Mouse (Mus musculus) adrenal gland, adult 8-10 months (tissue): Measurements from ENCODE around the gene 6430548M08Rik. TPM values are rescaled to one million over a fixed set of nuclear protein-coding genes. Genes with fewer than 3 reads are reported as not detected.

Experiments
- DNase-seq: peaks from one replicate; pipeline ENCODE4 v3.0.0; 2022
- total RNA-seq, 4 experiments: library from RNA; stranded (reverse); gene quantifications; 2 replicates each; pipeline ENCODE4 v1.2.4; 2022

Gene 6430548M08Rik
- total RNA-seq, 4 experiments from 2014 or later: 110 to 182 (median 142) TPM

DNA sequence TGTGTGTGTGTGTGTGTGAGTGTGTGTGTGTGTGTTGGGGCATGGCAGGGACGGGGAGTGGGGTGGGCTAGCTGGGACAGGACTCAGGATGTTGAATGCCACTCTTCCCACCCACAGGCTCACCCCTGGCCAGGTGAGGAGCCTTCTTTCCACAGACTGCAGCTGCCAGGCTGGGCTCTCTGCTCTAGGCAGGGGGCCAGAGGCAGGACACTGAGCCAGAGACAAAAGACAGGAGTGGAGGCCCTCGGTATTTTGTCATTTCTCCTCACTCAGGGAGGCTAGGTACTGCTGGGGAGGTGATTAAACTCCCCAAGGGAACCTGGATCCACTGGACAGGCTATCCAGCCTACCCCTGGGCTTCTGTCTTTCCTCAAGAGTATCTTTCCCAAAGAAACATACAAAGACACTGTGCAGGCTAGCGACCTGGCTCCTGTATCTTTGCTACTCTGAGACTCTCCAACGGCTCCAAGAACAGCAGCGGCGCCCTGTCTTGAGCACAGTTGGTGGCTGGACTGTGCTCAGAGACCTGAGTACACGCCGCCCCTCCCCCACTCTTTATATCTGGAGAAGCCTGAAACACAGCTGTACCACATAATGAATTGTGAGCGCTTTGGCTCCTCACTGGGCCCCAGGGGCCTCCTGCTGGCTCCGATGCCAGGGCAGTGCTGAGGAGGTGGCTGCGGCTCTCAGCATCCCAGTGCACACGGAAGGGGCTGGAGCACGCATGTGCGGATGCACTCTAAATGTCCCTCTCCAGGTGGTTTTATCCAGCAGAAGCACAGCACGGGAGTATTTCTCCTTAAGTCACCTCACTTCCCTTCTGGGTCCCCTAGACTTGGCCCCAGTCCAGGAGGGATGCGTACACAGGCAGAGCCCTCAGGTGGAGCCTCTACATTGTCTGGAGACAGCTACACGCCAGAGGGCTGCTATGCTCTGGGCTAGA, 71.2 kb downstream of the 6430548M08Rik start:
- DNase-seq: no peak

DNA sequence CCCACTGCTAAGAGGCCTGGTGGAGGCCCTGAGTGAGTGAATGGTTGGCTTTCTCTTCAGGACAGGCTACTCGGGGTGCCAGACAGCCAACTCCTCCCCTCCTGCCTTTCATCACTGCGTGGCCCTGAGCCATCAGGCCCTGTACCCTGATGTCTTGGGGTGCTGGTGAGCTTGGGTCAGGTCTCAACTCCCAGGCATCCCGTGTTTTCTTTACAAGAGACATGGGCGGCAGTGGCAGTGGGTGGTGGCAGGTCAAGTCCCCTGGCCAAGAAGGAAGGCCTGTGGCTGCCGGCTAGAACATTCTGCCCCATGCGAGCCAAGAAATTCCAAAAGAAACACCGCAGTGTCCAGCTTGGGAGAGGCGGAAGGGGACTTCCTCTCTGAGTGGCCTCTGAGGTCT, 72.5 kb downstream of the 6430548M08Rik start:
- no peak for DNase-seq

DNA sequence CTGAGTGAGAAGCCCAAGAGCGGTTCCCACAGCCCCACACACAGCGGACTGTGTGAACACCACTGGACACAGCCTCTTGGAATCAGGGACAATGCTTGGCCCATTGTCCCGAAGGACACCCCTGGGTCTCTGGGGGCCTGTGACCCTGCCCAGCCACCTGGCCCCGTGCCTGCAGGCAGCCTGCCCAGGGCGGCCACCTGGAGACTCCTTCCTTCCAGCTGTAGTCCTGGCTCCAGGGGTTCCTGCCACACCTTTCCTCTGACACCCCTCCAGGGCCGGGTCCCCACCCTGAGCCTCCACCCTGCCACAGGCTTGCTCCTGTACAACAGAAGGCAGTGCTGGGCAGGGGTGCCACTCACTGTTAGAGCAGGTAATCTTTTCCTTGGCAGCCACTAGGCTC, 74.6 kb downstream of the 6430548M08Rik start:
- peak; percentile 61 for DNase-seq

DNA sequence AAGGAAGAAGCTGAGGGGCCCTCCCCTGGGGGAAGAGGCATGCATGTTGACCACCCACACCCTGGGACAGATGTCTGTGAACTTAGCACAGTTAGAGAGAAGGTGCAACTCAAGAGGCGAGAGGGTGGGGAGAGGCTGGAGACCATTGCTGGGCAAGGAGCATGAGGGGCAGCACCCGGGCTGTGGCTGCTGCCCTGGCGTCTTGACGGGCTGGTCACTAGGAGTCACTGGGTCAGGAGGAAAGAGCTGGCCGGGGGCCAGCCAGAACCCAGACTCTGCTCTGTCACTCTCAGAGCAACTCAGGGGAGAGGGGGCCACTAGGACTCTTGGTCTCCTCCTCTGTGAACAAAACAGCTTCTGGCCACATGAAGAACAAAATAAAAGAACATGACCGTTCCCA, 75.5 kb downstream of the 6430548M08Rik start:
- no peak for DNase-seq

DNA sequence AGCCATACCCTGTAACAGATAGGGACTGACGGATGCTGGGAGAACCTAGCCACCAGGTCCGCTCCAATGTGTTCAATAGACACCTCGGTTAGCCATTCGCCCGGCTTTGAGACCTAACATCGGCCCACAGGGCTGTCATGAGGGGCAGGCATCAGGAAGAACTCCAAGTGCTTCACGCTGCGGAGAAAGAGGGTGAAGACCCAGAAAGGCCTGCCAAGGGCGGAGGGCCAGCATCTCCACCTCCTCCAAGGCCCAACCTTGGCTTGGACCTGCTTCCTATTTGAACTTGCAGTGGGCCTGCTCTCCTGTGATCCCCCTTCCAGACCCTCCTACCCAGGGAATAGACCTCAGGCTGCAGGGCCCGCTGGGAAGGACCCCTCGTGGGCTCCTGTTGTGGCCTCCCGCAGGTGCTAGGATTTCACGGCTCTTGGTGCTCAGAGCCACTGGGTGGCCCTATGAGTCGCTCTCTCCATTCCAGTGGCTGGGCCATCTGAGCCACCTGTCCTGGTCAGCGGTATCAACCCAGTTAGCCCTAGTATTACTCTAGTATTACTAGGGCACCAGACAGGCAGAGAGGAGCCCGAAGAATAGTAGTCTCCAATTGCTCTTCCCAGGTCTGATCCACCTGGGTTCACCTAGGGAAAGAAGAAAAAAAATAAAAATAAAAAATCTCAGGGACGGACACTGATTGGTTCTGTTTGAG, 76.3 kb downstream of the 6430548M08Rik start:
- no peak for DNase-seq

DNA sequence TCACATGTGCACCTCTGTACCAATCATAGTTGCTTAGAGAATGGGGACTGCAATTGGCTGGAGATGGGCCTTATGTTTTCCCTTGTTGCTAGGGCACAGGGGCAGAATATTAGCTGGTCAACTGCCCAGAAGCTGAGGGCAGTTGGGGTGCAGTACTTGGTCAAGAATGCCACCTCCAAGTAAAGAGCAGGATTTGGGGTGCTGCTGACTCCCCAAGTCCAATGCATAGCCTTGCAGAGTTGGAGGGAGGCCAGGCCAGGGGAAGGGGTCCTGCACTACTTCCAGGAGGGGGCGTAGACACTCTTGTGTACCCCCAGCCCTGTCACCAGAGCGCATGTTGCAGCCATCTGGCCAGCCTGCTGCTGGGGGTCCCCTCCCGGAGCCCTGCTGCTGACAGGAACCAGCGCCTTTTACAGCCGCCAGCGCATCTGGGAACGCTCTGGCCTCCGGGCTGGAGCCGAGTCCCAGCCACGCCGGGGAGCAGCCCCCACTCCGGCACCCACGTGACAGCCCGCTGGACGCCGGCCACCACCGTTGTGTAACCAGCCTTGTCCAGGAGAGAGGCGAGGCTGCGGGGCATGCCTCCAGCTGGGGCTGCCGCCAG, 77.0 kb downstream of the 6430548M08Rik start:
- DNase-seq: peak; percentile 94

DNA sequence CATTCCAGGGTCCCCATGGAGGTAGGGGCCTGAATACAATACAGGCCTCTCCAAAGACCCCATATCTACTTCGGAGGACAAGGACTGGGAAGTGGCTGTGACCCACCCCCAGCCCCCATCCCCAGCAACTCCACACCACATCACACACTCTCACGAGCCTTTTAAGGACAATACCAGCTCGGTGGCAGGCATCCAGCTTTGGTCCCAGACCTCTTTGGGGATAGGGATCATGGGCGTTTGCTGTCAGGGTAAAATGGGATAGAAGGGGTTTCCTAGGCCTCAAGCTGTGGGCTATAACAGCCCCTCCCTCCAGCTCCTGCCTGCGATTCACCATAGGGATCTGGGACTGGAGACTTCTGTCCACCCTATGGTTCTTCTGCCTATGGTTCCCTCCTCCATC, 77.7 kb downstream of the 6430548M08Rik start:
- no peak for DNase-seq

DNA sequence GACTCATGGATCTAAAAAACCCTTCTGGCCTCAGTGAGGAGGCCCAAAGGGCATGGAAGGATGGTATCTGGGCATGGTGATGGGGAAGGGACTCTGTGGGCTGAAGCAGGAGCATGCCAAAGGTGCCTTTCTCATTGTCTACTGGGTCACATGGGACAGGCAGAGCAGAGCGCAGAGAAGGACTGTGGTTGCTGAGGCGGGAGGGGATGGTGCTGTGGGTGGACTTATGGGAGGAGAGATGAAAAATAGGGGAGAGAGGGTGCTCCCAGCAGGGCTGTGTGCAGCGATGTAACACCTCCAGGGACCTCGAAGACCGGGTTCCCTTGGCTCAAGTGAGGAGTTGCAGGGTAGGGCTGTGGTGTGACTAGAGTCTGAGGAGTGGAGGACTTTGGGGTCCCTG, 78.2 kb downstream of the 6430548M08Rik start:
- no peak for DNase-seq

DNA sequence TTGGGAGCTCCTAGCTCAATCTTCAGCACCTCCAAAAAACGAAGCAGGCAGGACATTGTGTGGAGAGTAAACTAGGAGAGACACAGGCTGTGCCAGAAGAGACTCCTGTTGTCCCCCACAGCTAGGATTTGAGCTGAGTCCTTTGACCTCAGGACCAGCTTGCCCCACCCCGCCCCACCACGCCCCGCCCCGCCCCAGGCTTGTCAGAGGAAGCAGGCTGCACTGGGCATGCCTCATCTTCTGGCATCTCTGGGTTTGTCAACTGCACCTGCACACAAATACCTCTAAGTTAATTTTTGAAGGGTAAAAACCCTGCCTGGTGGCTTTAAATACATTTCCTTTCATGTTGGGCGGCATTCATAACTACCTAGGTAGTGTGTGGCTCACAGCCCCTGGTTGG, 87.4 kb downstream of the 6430548M08Rik start:
- no peak for DNase-seq

DNA sequence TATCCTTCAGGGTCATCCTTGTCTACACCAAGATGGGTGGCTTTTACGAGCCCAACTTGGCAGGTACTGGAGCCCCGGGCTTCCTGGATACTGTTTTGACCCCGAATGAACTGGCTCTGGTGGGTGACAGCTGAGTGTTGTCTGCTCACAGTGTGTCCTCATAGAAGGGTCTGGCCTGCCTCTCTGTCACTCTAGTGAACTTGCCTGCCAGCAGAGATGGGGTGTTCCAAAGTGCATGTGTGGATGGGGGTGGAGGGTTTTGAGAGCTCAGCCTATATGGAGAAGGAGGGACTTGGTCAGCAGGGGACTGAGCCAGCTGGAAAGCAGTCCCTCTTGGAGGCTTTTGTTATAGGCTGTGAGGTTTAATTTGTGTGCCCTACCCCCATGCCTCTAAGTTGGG, 88.6 kb downstream of the 6430548M08Rik start:
- no peak for DNase-seq

DNA sequence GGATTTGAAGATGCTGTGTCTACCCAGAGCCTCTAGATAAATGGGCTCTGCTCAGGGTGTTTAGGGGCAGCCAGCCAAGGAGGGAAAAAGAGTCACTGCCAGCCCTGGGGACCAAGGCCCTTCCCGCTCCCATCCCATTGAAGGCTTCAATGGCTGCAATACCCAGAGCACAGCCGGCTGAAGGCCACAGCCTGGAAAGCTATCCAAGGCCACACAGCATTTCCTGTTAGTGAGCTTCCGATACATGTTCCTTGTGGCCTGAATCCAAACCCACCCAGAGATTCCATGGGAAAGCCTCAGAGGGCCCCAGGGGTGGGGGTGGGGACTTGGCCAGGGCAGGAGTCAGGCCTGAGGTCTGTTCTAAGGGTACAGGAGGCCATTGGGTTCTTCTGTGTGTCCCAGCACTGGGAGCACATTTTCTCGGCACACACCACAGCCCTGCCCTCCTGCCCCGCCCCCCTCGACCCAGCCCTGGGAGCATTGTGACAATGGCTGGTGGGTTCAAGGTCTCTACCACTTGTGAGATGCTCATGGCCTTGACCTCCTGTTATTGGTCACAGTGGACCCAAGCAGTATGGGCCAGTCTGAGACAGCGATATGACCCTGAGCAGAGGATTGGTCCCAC, 90.9 kb downstream of the 6430548M08Rik start:
- DNase-seq: peak; percentile 90

DNA sequence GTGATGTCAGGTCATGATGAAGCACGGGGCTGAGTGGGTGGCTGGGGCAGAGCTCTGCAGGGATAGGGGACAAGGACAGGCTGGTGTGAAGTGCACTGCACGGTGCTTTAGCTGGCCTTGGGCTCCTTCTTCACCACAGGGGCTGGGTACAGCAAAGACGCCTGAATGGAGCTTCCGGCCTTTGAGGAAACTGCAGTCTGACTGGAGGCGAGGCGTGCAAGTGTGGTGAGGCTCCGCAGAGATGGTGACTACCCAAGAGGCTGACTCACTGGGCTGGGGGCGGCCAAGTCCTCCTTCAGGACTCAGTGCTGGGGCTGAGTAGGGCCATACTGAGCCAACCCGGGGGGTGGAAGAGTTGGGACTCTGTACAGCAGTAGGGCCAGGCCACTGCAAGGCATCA, 92.0 kb downstream of the 6430548M08Rik start:
- no peak for DNase-seq

DNA sequence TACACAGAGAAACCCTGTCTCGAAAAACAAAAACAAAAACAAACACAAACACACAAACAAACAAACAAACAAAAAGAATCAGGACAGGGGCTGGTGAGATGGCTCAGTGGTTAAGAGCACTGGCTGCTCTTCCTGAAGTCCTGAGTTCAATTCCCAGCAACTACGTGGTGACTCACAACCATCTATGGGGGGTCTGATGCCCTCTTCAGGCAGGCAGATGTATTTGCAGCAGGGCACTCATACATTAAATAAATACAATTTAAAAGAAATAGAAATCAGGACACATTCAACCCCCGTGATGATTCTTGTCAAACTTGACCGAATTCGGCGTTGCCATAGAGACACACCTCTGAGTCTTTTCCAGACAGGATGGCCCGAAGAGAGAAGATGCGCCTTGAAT, 93.4 kb downstream of the 6430548M08Rik start:
- no peak for DNase-seq

DNA sequence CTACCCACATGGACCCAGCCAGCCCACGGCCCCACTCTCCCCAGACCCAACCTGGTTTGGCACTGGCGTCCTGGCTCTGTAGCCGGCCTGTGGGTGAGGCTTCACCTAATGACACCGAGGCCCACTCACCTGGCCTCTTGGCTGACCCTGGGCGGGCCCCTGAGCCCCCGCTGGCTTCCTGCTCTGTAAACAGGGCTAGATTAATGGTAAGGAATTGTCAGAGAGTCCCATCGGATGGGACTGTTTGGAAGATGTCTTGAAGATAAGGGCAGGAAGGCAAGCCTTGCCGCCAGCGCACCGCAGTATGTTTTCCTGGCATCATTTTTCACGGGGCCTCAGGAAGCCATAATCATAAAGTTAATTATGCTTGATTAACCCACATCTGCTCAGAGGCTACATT, 94.2 kb downstream of the 6430548M08Rik start:
- no peak for DNase-seq

DNA sequence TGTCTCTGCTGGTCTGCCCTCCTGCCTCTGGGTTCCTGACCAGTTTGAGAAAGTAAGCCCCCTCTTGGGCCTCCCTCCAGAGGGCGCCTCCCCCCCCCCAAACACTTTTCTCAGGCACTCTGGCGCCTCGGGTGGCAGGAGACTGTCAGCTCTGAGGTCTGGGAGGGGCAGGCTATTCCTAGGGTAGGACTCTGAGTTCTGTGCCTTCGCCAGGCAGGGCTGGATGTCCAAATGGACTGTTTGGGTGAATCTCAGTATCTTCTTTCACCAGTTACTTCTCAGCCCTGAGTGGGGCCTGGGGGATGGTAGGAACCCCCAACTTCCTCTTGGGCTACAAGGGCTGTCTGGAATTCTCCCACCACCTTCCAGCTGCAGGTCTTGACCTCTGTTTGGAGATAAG, 97.4 kb downstream of the 6430548M08Rik start:
- DNase-seq: no peak

DNA sequence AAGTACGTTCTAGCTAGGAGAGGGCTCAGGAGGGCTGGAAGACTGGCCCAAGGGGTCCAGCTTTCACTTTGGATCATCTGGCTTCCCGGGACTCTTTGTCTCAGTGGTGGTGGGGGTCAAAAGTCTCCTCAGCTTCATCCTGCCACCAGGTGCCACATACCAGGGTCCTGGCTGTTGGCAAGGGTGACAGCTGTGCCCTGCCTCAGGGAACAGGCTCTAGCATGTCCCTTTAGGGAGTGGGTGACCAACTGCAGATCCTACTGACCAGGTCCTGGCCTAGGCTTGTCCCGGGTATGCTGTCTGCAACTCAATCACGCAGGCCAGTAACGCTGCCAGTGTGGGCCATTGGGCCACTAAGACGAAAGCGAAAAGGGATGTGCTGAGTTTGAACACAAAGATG, 98.6 kb downstream of the 6430548M08Rik start:
- DNase-seq: no peak

DNA sequence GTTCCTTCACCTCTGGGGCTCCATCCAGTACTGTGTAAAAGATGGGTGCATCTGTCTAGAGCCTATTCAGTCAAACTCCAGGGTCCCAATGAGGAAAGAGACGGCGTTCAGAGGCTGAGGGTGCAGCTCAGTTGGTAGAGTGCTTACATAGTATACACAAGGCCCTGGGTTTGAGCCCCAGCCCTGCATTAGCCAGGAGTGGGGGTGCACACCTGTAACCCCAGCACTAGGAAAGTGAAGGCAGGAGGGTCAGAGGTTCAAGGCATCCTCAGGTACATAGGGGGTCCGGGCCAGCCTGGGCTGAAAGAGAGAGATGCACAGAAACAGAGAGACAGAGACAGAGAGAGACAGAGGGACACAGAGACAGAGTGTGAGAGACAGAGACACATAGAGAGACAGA, 99.3 kb downstream of the 6430548M08Rik start:
- no peak for DNase-seq

DNA sequence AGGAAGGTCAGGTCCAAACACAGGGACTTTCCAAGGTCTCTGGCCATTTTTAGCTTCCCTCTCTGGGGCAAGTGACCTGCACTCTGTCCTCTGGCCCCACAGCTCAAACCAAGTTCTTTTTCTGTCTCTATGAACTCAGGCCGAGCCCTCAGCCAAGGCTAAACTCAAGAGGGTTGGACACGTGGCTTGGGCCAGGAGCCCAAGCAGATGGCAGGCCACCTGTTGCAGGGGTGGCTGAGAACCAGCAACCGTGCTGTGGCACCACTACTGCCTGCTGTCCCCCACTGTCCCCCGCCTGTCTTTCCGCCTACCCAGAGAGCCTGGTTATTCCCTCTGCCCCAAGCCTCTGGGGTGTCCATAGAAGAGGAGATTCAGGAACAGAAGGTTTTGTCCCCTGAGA, 100.0 kb downstream of the 6430548M08Rik start:
- DNase-seq: no peak
